Mouse (Mus musculus) limb, embryonic 14.5 days (tissue): ENCODE results near the gene Tmem267. TPM values are rescaled to one million over a fixed set of nuclear protein-coding genes. Genes with fewer than 3 reads are reported as not detected.
A peak's percentile ranks its signal among the peaks of the same experiment; 100 is the strongest.

Source experiments
- ATAC-seq: fragments of 200-750 bp; cut with Nextera tagmentation; 2 replicates; pipeline ENCODE4 v1.8.0; 2017; ENCODE audit warnings: low read depth, moderate number of reproducible peaks, moderate TSS enrichment; ENCODE audit not compliant: low FRiP score
- DNase-seq: peaks from one replicate; pipeline ENCODE4 v3.0.0-alpha.2; 2015; ENCODE audit warnings: low spot score
- H3K27ac ChIP-seq: fragments of 300-500 bp; sonication (generic); replicated peaks from 2 replicates; pipeline ENCODE4 v1.5.1; 2014; ENCODE audit warnings: low read depth, mild to moderate bottlenecking, low read length, moderate library complexity, mixed read lengths
- H3K27me3 ChIP-seq: fragments of 300-500 bp; sonication (generic); 2 replicates; pipeline ENCODE4 v1.6.1; 2014; ENCODE audit warnings: low read length, mixed read lengths; ENCODE audit not compliant: control insufficient read depth, insufficient read depth
- H3K36me3 ChIP-seq: fragments of 300-500 bp; sonication (generic); 2 replicates; pipeline ENCODE4 v1.6.1; 2014; ENCODE audit warnings: mild to moderate bottlenecking, low read length, moderate library complexity, mixed read lengths; ENCODE audit not compliant: control insufficient read depth, insufficient read depth
- H3K4me1 ChIP-seq: fragments of 300-500 bp; sonication (generic); 2 replicates; pipeline ENCODE4 v1.6.1; 2014; ENCODE audit warnings: antibody characterized with exemption, low read length, mixed read lengths; ENCODE audit not compliant: control insufficient read depth, insufficient read depth
- H3K4me2 ChIP-seq: fragments of 300-500 bp; sonication (generic); replicated peaks from 2 replicates; pipeline ENCODE4 v1.6.1; 2014; ENCODE audit warnings: low read depth, mild to moderate bottlenecking, low read length, moderate library complexity; ENCODE audit not compliant: severe bottlenecking
- H3K4me3 ChIP-seq: fragments of 300-500 bp; sonication (generic); replicated peaks from 2 replicates; pipeline ENCODE4 v1.5.1; 2014; ENCODE audit warnings: low read length
- H3K9ac ChIP-seq: fragments of 300-500 bp; sonication (generic); 2 replicates; pipeline ENCODE4 v1.6.1; 2014; ENCODE audit warnings: mild to moderate bottlenecking, low read depth, low read length, moderate library complexity; ENCODE audit not compliant: severe bottlenecking
- H3K9me3 ChIP-seq: fragments of 300-500 bp; sonication (generic); 2 replicates; pipeline ENCODE4 v1.6.1; 2016; ENCODE audit warnings: low read length; ENCODE audit not compliant: control insufficient read depth
- POLR2A ChIP-seq: fragments of 200-500 bp; IDR thresholded peaks from 2 replicates; pipeline ENCODE4 v1.8.0; 2012; ENCODE audit warnings: inconsistent platforms, mild to moderate bottlenecking, moderate library complexity, borderline replicate concordance; ENCODE audit not compliant: insufficient read depth, insufficient read length; ENCODE audit errors: extremely low read depth
- WGBS: fragments of 180-500 bp; shearing (Covaris S2); extraction: QIAGEN DNeasy Blood & Tissue Kit; methylation state at CpG from one replicate; pipeline ENCODE4 v1.1.7; 2014; 5-methylcytosine and 5-hydroxymethylcytosine counted together
- polyA plus RNA-seq, 2 experiments: library from polyadenylated mRNA; depleted of rRNA in 1 of 2; stranded (reverse) in 1 of 2; unstranded in 1 of 2; fragments of >200 nt; fragmentation: Nextera tagmentation in 1 of 2; extraction: Ambion mirVana in 1 of 2; gene quantifications; 2 replicates each; pipeline versions ENCODE4 v1.2.1 to v1.2.3; 2012 to 2014

Gene Tmem267
- polyA plus RNA-seq, 2 experiments: 2.0 to 7.2 TPM

DNA sequence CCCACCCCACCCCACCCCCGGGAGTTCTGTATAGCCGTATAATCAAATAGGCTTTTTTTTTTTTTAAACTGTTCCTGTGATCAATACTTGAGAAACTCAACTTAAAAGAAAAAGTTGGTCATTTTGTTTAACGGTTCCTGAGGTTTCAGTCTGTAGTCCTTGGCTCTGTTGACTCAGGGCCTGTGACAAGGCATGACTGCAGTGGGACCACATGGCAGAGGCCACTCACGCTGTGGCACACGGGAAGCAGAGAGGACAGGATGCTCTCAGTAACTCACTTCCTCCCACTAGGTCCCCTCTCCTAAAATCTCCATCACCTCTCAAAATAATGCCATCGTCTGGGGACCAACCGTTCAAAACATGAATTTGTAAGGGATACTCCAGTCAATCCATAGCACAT, 153.3 kb downstream of the Tmem267 start:
- TF ChIP-seq POLR2A: no peak
- Histone ChIP-seq H3K27ac (no peak overlapping the region), H3K36me3 (no peaks in the 10 kb centered on the region), H3K27me3 (no peaks in the 10 kb centered on the region), H3K4me2 (no peak overlapping the region), H3K9ac (no peak overlapping the region), H3K9me3 (no peaks in the 10 kb centered on the region), H3K4me3 (no peak overlapping the region), H3K4me1 (no peaks in the 10 kb centered on the region)
- 71% methylated on average over 7 of the region's 7 CpGs for WGBS
- DNase-seq (no peak), ATAC-seq (no peak)

DNA sequence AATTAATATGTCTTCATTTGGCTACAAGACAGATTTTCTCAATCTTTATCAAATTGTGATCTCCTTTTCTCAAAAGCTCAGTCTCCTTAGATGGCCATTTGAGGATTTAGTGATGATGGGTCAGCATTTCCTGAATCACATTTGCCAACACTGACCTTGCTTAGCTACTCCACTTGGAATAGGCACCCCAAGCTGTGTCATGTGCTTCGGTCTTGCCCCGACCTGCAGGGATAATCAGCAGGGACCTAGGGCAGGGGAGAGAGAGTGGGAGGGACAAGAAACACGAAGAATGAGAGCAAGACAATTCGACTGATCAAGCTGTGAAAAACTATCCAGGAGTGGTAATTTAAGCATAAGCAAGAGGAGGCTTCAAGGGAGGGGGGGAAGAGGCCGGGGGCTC, 156.9 kb downstream of the Tmem267 start:
- no peak overlapping the region for H3K4me3 ChIP-seq
- H3K27me3 ChIP-seq: no peaks in the 10 kb centered on the region
- no peak overlapping the region for H3K9ac ChIP-seq
- no peak for TF ChIP-seq POLR2A
- DNase-seq (no peak), ATAC-seq (no peak)
- WGBS: 57% methylated on average over 5 of the region's 5 CpGs
- no peaks in the 10 kb centered on the region for H3K36me3 ChIP-seq
- no peak overlapping the region for H3K4me2 ChIP-seq
- H3K9me3 ChIP-seq: no peaks in the 10 kb centered on the region
- H3K27ac ChIP-seq: no peak overlapping the region
- no peaks in the 10 kb centered on the region for H3K4me1 ChIP-seq

DNA sequence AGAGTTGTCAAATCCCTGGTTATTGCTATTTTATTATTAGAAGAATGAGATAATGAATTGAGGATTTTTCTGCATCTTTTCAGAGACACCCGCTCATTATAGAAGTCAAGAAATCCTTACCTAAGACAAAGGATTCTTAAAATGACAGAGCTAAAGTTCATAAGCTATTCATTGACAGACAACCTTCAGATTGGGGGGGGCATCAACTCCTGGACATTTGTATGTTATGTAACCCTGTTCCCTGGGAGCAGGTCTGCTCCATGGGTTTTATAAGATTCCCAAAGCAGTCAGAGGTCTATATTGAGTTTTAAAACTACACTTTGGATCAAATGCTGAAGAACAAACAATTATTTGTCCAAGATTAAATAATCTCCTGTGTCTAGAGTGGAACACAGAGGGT, 158.7 kb downstream of the Tmem267 start:
- no peaks in the 10 kb centered on the region for H3K36me3 ChIP-seq
- H3K27ac ChIP-seq: no peak overlapping the region
- H3K4me2 ChIP-seq: no peak overlapping the region
- H3K4me1 ChIP-seq: no peaks in the 10 kb centered on the region
- no peak overlapping the region for H3K4me3 ChIP-seq
- H3K9me3 ChIP-seq: no peaks in the 10 kb centered on the region
- H3K9ac ChIP-seq: no peak overlapping the region
- DNase-seq (no peak), ATAC-seq (no peak)
- no peaks in the 10 kb centered on the region for H3K27me3 ChIP-seq
- 86% methylated on average over 1 of the region's 1 CpGs for WGBS
- TF ChIP-seq POLR2A: no peak

DNA sequence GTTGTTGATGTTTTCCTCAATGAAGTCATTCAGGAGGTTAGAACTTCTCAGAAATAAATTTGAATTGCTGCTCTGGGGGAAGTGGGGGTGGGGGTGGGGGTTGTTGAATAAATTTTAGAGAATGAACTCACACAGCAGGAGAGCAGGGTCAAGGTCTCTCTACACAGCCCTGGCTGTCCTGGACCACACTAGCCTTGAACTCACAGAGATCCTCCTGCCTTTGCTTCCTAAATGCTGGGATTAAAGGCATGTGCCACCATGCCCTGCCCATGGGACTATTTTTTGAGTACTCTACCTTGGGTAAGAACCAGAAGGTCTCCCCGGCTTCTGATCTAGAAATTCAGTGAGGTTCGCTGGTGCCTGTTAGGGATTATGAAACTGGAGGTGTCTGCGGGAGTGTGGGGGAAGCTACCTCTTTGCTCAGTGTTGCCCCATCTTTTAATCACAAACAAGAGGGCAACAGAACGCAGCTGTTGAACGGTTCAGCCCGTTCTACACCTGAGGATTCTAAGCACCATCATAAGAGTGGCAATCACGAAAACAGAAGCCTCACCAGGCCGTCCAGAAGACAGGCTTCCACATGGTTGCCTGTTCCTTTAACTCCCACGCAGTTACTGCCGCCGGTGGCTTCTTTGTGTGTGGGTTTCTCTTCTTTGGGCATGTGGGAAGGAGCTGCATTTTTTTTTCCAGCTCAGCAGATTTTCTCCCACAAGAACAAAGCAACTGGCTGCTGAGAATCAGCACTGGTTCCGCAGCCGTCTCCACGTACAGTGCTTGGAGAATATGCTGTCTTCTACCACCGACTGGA, 161.3 kb downstream of the Tmem267 start:
- ATAC-seq (no peak), DNase-seq (no peak)
- 0 out of 2 replicates have a peak overlapping the region, but pooled peaks have one; percentile 8 for H3K9ac ChIP-seq
- H3K4me3 ChIP-seq: no peak overlapping the region
- H3K27ac ChIP-seq: no peak overlapping the region
- no peaks in the 10 kb centered on the region for H3K9me3 ChIP-seq
- WGBS: 62% methylated on average over 15 of the region's 15 CpGs
- no peaks in the 10 kb centered on the region for H3K4me1 ChIP-seq
- no peak for TF ChIP-seq POLR2A
- no peaks in the 10 kb centered on the region for H3K36me3 ChIP-seq
- H3K27me3 ChIP-seq: no peaks in the 10 kb centered on the region
- H3K4me2 ChIP-seq: no peak overlapping the region

DNA sequence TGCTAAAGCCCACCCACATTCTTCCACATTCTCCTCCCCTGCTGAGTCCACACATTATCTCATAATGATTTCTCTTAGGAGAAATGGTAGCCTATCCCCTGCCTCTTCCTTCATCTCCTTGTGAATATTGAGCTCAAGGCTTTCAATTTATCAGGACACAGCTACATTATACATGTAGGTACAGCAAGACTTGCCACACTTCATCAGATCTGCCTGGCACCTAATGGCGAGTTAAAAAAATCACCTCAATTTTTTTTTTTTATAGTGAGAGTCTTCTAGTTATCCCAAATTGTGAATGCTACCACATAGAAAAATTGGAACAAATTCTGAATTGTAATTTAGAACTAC, 161.8 kb downstream of the Tmem267 start:
- Histone ChIP-seq H3K4me3 (no peak overlapping the region), H3K27ac (no peak overlapping the region), H3K36me3 (no peaks in the 10 kb centered on the region), H3K27me3 (no peaks in the 10 kb centered on the region), H3K4me1 (no peaks in the 10 kb centered on the region), H3K4me2 (no peak overlapping the region), H3K9ac (no peak overlapping the region), H3K9me3 (no peaks in the 10 kb centered on the region)
- ATAC-seq (no peak), DNase-seq (no peak)
- no peak for TF ChIP-seq POLR2A
- WGBS: 86% methylated on average over 1 of the region's 1 CpGs
